Mouse (Mus musculus) lung, postnatal 0 days (tissue): ENCODE results near the gene Cmtm8.

Experiments used
- CTCF ChIP-seq: IDR thresholded peaks from 2 replicates; pipeline ENCODE4 v1.5.1; 2016; ENCODE audit warnings: antibody characterized with exemption, mild to moderate bottlenecking
- EP300 ChIP-seq: IDR thresholded peaks from 2 replicates; pipeline ENCODE4 v1.6.1; 2016; ENCODE audit warnings: antibody characterized with exemption, mild to moderate bottlenecking, control low read depth

GRCm38 (mm10) chr9:114789989-114790388 is 54.0 kb downstream of the Cmtm8 start:
- TF ChIP-seq CTCF: no peak
- no peak for TF ChIP-seq EP300
